Mouse (Mus musculus) gastrocnemius, postnatal 14 days (tissue): ENCODE results near the gene Zfp169. TPM values are rescaled to one million over a fixed set of nuclear protein-coding genes. Genes with fewer than 3 reads are reported as not detected.

Source experiments
- microRNA-seq, 2 experiments: library from miRNA; unstranded; fragments of <30 nt; microRNA quantifications; one replicate each; pipeline ENCODE4 v1.2.0; 2021
- total RNA-seq, 2 experiments: library from RNA; stranded (reverse); gene quantifications; 2 replicates each; pipeline ENCODE4 v1.2.3; 2021

The Zfp169 gene
- total RNA-seq, 2 experiments from 2014 or later: 2.5 to 2.8 TPM

Small RNA genes lying within 50 kb of the gene (microRNA-seq; reads per million reads assigned to microRNA genes)
- gene Gm24111: 0 reads per million in 2 experiments
- 235 to 322 reads per million in 2 experiments for gene Mirlet7a-1
- gene Mirlet7d: 11,934 to 25,785 reads per million in 2 experiments
- gene Mirlet7f-1: 0 reads per million in 2 experiments

Other genes with a start within 250 kb of the Zfp169 start
- gene A830005F24Rik, start 119 bp upstream of the Zfp169 start, total RNA-seq: not detected
- 1 to 10 TPM; 4.9 to 7.0 TPM for gene Ptpdc1, start 112.2 kb upstream of the Zfp169 start, total RNA-seq
- not detected for gene Barx1, start 149.5 kb upstream of the Zfp169 start, total RNA-seq